Mouse (Mus musculus) brain, embryonic 14.5 days (tissue): ENCODE measurements around the gene Cask.

ENCODE experiments used
- CTCF ChIP-seq: fragments of 200-500 bp; IDR thresholded peaks from 2 replicates; pipeline ENCODE4 v1.5.1; 2012; ENCODE audit warnings: inconsistent platforms, mild to moderate bottlenecking, moderate library complexity, borderline replicate concordance; ENCODE audit not compliant: insufficient read depth, insufficient read length; ENCODE audit errors: extremely low read depth
- POLR2A ChIP-seq: fragments of 200-500 bp; IDR thresholded peaks from 2 replicates; pipeline ENCODE4 v1.6.1; 2012; ENCODE audit warnings: mild to moderate bottlenecking, inconsistent platforms, borderline replicate concordance; ENCODE audit not compliant: poor library complexity, insufficient read depth, insufficient read length, severe bottlenecking; ENCODE audit errors: extremely low read depth

GRCm38 (mm10) chrX:13513127-13513526, 338.0 kb downstream of the Cask start:
- TF ChIP-seq CTCF (no peak), POLR2A (no peak)
